Mouse (Mus musculus) T-helper 1 cell (primary cell): ENCODE results near the gene Tead1.

ENCODE experiments used
- in situ Hi-C: fragments of 300-600 bp; cut with MboI, MseI; formaldehyde crosslinking; loops from one replicate; pipeline ENCODE4 v1.15.1; 2025; ENCODE audit warnings: high pct_unique_total_duplicates

Tead1 gene

GRCm38 (mm10) chr7:112775816-112776215, 96.7 kb downstream of the Tead1 start:
- in situ Hi-C loops = no loop called here

GRCm38 (mm10) chr7:112776670-112777069, 97.6 kb downstream of the Tead1 start:
- in situ Hi-C loops = no loop called here

- in situ Hi-C loops = no loop called here
These were observed 100.5 kb downstream of the Tead1 start for GRCm38 (mm10) chr7:112779636-112780035.

- in situ Hi-C loops = no loop called here
These were observed 101.8 kb downstream of the Tead1 start for GRCm38 (mm10) chr7:112780910-112781309.

- in situ Hi-C loops = no loop called here
These were observed 102.9 kb downstream of the Tead1 start for GRCm38 (mm10) chr7:112781987-112782386.

GRCm38 (mm10) chr7:112784278-112784677, 105.2 kb downstream of the Tead1 start:
- in situ Hi-C loops = no loop called here

GRCm38 (mm10) chr7:112785271-112785670, 106.2 kb downstream of the Tead1 start:
- in situ Hi-C loops = no loop called here

GRCm38 (mm10) chr7:112786556-112787225, 107.6 kb downstream of the Tead1 start:
- in situ Hi-C loops = no loop called here

- in situ Hi-C loops = no loop called here
These were observed 108.2 kb downstream of the Tead1 start for GRCm38 (mm10) chr7:112787281-112787680.

- in situ Hi-C loops = no loop called here
These were observed 109.2 kb downstream of the Tead1 start for GRCm38 (mm10) chr7:112788321-112788751.

- in situ Hi-C loops = no loop called here
These were observed 110.6 kb downstream of the Tead1 start for GRCm38 (mm10) chr7:112789693-112790092.

GRCm38 (mm10) chr7:112790334-112790733, 111.2 kb downstream of the Tead1 start:
- in situ Hi-C loops = no loop called here

GRCm38 (mm10) chr7:112792679-112793078, 113.6 kb downstream of the Tead1 start:
- in situ Hi-C loops = no loop called here

GRCm38 (mm10) chr7:112793903-112794302, 114.8 kb downstream of the Tead1 start:
- in situ Hi-C loops = no loop called here

GRCm38 (mm10) chr7:112794481-112794880, 115.4 kb downstream of the Tead1 start:
- in situ Hi-C loops = no loop called here

- in situ Hi-C loops = no loop called here
These were observed 118.6 kb downstream of the Tead1 start for GRCm38 (mm10) chr7:112797526-112798321.

GRCm38 (mm10) chr7:112801706-112802105, 122.6 kb downstream of the Tead1 start:
- in situ Hi-C loops = loop anchor here (10.0 kb wide), 1 partner anchor 223 kb away; no protein-coding TSS in a partner anchor

- in situ Hi-C loops = loop anchor here (10.0 kb wide), 1 partner anchor 218 kb away; no protein-coding TSS in a partner anchor
These were observed 127.7 kb downstream of the Tead1 start for GRCm38 (mm10) chr7:112806718-112807400.

GRCm38 (mm10) chr7:112807401-112807751, 128.3 kb downstream of the Tead1 start:
- in situ Hi-C loops = loop anchor here (10.0 kb wide), 1 partner anchor 217 kb away; no protein-coding TSS in a partner anchor

- in situ Hi-C loops = no loop called here
These were observed 131.6 kb downstream of the Tead1 start for GRCm38 (mm10) chr7:112810752-112811151.

- in situ Hi-C loops = no loop called here
These were observed 133.1 kb downstream of the Tead1 start for GRCm38 (mm10) chr7:112812037-112812775.

- in situ Hi-C loops = no loop called here
These were observed 134.0 kb downstream of the Tead1 start for GRCm38 (mm10) chr7:112813163-112813562.
